Mouse (Mus musculus) liver, postnatal 0 days (tissue): ENCODE measurements at regions not wholly inside any gene's neighbourhood (a gene's known extent, or its start where the extent isn't known, plus 50 kb on each side); places are given as distances from the start of the nearest gene placed in this dataset.

Experiments used
- CTCF ChIP-seq: sonication (generic); IDR thresholded peaks from 2 replicates; pipeline ENCODE4 v1.5.1; 2016; ENCODE audit warnings: antibody characterized with exemption, low read depth
- EP300 ChIP-seq: IDR thresholded peaks from 2 replicates; pipeline ENCODE4 v1.6.1; 2016; ENCODE audit warnings: antibody characterized with exemption, low read depth, mild to moderate bottlenecking

GRCm38 (mm10) chr5:49818832-49819231 lies 240.0 kb downstream of the Adgra3 start:
- TF ChIP-seq CTCF: no peak
- no peak for TF ChIP-seq EP300
